Mouse (Mus musculus) limb, embryonic 14.5 days (tissue): Measurements from ENCODE around the gene Trpm2. TPM values are rescaled to one million over a fixed set of nuclear protein-coding genes. Genes with fewer than 3 reads are reported as not detected.

ENCODE experiments used
- ATAC-seq: fragments of 200-750 bp; cut with Nextera tagmentation; 2 replicates; pipeline ENCODE4 v1.8.0; 2017; ENCODE audit warnings: low read depth, moderate number of reproducible peaks, moderate TSS enrichment; ENCODE audit not compliant: low FRiP score
- DNase-seq: peaks from one replicate; pipeline ENCODE4 v3.0.0-alpha.2; 2015; ENCODE audit warnings: low spot score
- H3K27ac ChIP-seq: fragments of 300-500 bp; sonication (generic); replicated peaks from 2 replicates; pipeline ENCODE4 v1.5.1; 2014; ENCODE audit warnings: low read depth, mild to moderate bottlenecking, low read length, moderate library complexity, mixed read lengths
- H3K27me3 ChIP-seq: fragments of 300-500 bp; sonication (generic); 2 replicates; pipeline ENCODE4 v1.6.1; 2014; ENCODE audit warnings: low read length, mixed read lengths; ENCODE audit not compliant: control insufficient read depth, insufficient read depth
- H3K36me3 ChIP-seq: fragments of 300-500 bp; sonication (generic); 2 replicates; pipeline ENCODE4 v1.6.1; 2014; ENCODE audit warnings: mild to moderate bottlenecking, low read length, moderate library complexity, mixed read lengths; ENCODE audit not compliant: control insufficient read depth, insufficient read depth
- H3K4me1 ChIP-seq: fragments of 300-500 bp; sonication (generic); 2 replicates; pipeline ENCODE4 v1.6.1; 2014; ENCODE audit warnings: antibody characterized with exemption, low read length, mixed read lengths; ENCODE audit not compliant: control insufficient read depth, insufficient read depth
- H3K4me2 ChIP-seq: fragments of 300-500 bp; sonication (generic); replicated peaks from 2 replicates; pipeline ENCODE4 v1.6.1; 2014; ENCODE audit warnings: low read depth, mild to moderate bottlenecking, low read length, moderate library complexity; ENCODE audit not compliant: severe bottlenecking
- H3K4me3 ChIP-seq: fragments of 300-500 bp; sonication (generic); replicated peaks from 2 replicates; pipeline ENCODE4 v1.5.1; 2014; ENCODE audit warnings: low read length
- H3K9ac ChIP-seq: fragments of 300-500 bp; sonication (generic); 2 replicates; pipeline ENCODE4 v1.6.1; 2014; ENCODE audit warnings: mild to moderate bottlenecking, low read depth, low read length, moderate library complexity; ENCODE audit not compliant: severe bottlenecking
- H3K9me3 ChIP-seq: fragments of 300-500 bp; sonication (generic); 2 replicates; pipeline ENCODE4 v1.6.1; 2016; ENCODE audit warnings: low read length; ENCODE audit not compliant: control insufficient read depth
- POLR2A ChIP-seq: fragments of 200-500 bp; IDR thresholded peaks from 2 replicates; pipeline ENCODE4 v1.8.0; 2012; ENCODE audit warnings: inconsistent platforms, mild to moderate bottlenecking, moderate library complexity, borderline replicate concordance; ENCODE audit not compliant: insufficient read depth, insufficient read length; ENCODE audit errors: extremely low read depth
- WGBS: fragments of 180-500 bp; shearing (Covaris S2); extraction: QIAGEN DNeasy Blood & Tissue Kit; methylation state at CpG from one replicate; pipeline ENCODE4 v1.1.7; 2014; 5-methylcytosine and 5-hydroxymethylcytosine counted together
- polyA plus RNA-seq, 2 experiments: library from polyadenylated mRNA; depleted of rRNA in 1 of 2; stranded (reverse) in 1 of 2; unstranded in 1 of 2; fragments of >200 nt; fragmentation: Nextera tagmentation in 1 of 2; extraction: Ambion mirVana in 1 of 2; gene quantifications; 2 replicates each; pipeline versions ENCODE4 v1.2.1 to v1.2.3; 2012 to 2014

The Trpm2 gene
- polyA plus RNA-seq, 2 experiments = 0.39 to 0.41 TPM

DNA sequence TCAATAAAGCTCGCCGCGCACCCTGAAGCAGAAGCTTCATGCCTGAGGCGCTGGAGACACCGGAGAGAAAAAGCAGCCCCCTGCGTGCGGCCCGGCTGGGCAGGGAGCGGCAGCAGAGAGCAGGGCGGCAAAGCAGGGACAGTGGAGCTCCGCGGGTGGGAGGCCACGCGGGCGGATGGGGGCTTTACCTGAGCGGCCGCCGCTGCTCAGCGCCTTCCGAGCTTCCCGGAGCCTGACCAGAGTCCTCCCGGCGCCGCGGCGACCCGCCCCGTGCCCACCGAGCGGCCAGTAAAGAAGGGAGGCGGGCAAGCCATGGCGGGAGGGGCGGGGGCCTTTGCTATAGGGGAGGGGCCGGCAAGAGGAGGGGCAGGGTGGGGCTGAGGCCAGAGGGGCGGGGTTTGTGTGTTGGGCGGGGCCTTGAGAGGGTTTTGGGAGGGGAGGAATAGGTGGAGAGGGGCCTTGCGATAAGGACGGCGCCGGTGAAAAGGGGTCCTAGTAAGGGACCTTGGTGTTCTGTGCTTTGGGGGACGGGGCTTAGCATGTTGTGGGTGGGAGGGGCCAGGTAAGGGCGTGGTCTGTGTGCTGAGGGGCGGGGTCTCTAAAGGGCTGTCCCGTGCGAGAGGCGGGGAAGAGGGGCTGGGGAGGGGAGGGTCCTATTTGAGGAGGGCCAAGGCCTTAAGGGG, 68.0 kb downstream of the Trpm2 start, which contains the start of gene Lrrc3:
TSS of gene Lrrc3 (minus strand) at position 326 of the 683 bp plus-strand sequence.
- Histone ChIP-seq H3K4me3 (peak within 1 kb of the TSS; percentile 63), H3K4me1 (0 out of 2 replicates have a peak, but pooled peaks cover 6% of the 10 kb centered on the region), H3K36me3 (no peaks in the 10 kb centered on the region), H3K9ac (peak within 1 kb of the TSS; percentile 65), H3K27me3 (no peaks in the 10 kb centered on the region), H3K9me3 (no peaks in the 10 kb centered on the region; the same call in 1 of the 2 replicates), H3K27ac (no peak within 1 kb of the TSS), H3K4me2 (peak within 1 kb of the TSS; percentile 75)
- no peak for TF ChIP-seq POLR2A
- DNase-seq (peak; percentile 37), ATAC-seq (peak; percentile 84)
- WGBS = under 1% methylated on average over 40 of the region's 46 CpGs

- TF ChIP-seq POLR2A = no peak
- WGBS = 2% methylated on average over 14 of the region's 14 CpGs
- Histone ChIP-seq H3K9me3 (no peaks in the 10 kb centered on the region; the same call in 1 of the 2 replicates), H3K4me3 (peak overlapping the region; percentile 63), H3K9ac (peak overlapping the region; percentile 65), H3K4me2 (peak overlapping the region; percentile 75), H3K36me3 (no peaks in the 10 kb centered on the region), H3K27me3 (no peaks in the 10 kb centered on the region), H3K27ac (no peak overlapping the region), H3K4me1 (0 out of 2 replicates have a peak, but pooled peaks cover 6% of the 10 kb centered on the region)
- DNase-seq = no peak
- ATAC-seq = peak; percentile 20
These were observed 68.5 kb downstream of the Trpm2 start for GRCm38 (mm10) chr10:77901871-77902210.

GRCm38 (mm10) chr10:77900903-77901818, 69.2 kb downstream of the Trpm2 start:
- Histone ChIP-seq H3K36me3 (no peaks in the 10 kb centered on the region), H3K9me3 (no peaks in the 10 kb centered on the region; the same call in 1 of the 2 replicates), H3K4me1 (0 out of 2 replicates have a peak, but pooled peaks cover 6% of the 10 kb centered on the region), H3K27me3 (no peaks in the 10 kb centered on the region), H3K9ac (no peak overlapping the region), H3K27ac (no peak overlapping the region), H3K4me3 (peak overlapping the region; percentile 63; the same call in 1 of the 2 replicates), H3K4me2 (peak overlapping the region; percentile 75; the same call in 1 of the 2 replicates)
- WGBS = 85% methylated on average over 27 of the region's 27 CpGs
- ATAC-seq (no peak), DNase-seq (no peak)
- TF ChIP-seq POLR2A = no peak

DNA sequence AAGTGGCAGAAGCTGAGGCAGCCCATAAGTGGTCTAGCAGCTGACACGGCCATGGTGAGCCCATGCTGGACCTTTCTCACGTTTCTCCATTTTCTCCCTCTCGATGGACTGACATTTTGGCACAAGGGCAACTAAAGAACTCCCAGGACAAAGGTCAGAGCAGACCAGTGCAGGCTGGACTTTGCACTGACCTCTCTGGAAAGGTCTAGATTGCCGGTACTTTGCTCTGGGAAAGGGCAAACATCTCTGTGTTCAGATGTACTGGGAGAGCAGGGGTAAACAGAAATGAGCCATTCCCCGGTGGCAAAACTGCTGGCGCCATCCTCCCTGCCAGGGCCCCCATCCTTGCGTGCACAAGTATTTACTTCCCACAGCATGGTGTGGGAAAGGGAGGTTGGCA, 70.2 kb downstream of the Trpm2 start:
- WGBS = 87% methylated on average over 7 of the region's 7 CpGs
- Histone ChIP-seq H3K27ac (no peak overlapping the region), H3K9ac (no peak overlapping the region), H3K4me3 (no peak overlapping the region), H3K9me3 (no peaks in the 10 kb centered on the region), H3K27me3 (no peaks in the 10 kb centered on the region), H3K36me3 (no peaks in the 10 kb centered on the region), H3K4me2 (no peak overlapping the region), H3K4me1 (0 out of 2 replicates have a peak, but pooled peaks cover 6% of the 10 kb centered on the region)
- no peak for DNase-seq
- no peak for TF ChIP-seq POLR2A
- no peak for ATAC-seq

DNA sequence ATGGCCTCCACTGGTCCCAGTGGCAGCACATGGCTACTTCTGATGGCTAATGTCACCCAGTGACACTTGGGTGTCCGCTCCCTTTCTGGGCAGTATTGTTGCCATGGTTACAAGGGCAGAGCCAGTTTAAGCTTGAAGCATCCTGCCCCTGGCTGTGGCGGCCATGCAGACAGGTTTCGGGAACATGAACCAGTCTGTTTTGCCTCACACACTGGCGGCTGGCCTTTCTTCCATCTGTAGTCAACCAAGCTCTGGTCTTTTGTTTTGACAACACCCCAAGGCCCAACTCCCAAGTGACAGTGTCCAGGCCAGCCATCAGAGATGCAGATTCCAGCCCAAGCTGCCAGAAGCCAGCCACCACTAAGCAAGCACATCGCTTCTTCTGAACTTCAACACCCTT, 74.8 kb downstream of the Trpm2 start:
- H3K4me2 ChIP-seq = no peak overlapping the region
- no peaks in the 10 kb centered on the region for H3K4me1 ChIP-seq
- no peak for ATAC-seq
- no peak overlapping the region for H3K27ac ChIP-seq
- H3K36me3 ChIP-seq = no peaks in the 10 kb centered on the region
- no peak overlapping the region for H3K9ac ChIP-seq
- H3K9me3 ChIP-seq = no peaks in the 10 kb centered on the region
- WGBS = 59% methylated on average over 5 of the region's 5 CpGs
- no peak for DNase-seq
- H3K4me3 ChIP-seq = no peak overlapping the region
- no peak for TF ChIP-seq POLR2A
- no peaks in the 10 kb centered on the region for H3K27me3 ChIP-seq
